Mouse (Mus musculus) spleen, postnatal 36 days (tissue): Measurements from ENCODE around the gene Atp13a1.

Experiments used
- DNase-seq, 2 experiments: peaks; one replicate each; pipeline ENCODE4 v3.0.0; 2022; ENCODE audit warnings: low spot score in 2 of 2, mixed read lengths in 1 of 2

The Atp13a1 gene

DNA sequence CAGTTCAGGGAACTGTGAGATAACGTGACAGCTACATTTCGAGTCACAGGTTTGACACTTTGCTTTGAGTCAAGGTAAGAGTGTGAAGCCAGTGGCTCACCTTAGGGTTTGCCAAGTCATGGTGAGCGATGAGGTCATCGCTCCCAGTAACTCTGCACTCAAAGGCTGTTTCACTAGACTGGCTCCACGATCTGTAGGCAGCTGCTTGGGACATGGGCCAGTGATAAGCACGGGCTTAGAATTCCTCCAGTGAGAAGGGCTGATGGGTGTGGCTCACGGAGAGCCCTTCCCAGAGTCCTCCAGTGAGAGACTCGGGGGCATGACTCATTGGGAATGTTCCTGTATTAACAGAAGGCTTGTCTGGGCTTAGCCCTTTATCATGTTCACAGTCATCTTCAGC, 58.0 kb downstream of the Atp13a1 start:
- no peak for DNase-seq

DNA sequence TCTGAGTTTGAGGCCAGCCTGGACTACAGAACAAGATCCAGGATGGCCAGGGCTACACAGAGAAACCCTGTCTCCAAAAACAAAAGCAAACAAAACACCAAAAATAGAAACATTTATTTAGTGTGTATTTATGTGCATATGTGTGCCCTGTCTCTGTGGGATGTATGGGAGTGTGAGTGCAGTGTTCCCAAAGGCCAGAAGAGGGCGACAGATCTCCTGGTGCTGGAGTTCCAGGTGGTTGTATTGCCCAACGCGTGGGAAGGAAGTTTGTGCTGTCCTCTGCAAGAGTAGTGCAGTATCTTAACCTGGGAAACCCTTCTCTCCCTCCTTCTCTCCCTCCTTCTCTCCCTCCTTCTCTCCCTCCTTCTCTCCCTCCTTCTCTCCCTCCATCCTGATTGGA, 58.9 kb downstream of the Atp13a1 start:
- no peak for DNase-seq

- DNase-seq, result no peak
Measured at GRCm38 (mm10) chr8:69850926-69851506, 60.1 kb downstream of the Atp13a1 start.

DNA sequence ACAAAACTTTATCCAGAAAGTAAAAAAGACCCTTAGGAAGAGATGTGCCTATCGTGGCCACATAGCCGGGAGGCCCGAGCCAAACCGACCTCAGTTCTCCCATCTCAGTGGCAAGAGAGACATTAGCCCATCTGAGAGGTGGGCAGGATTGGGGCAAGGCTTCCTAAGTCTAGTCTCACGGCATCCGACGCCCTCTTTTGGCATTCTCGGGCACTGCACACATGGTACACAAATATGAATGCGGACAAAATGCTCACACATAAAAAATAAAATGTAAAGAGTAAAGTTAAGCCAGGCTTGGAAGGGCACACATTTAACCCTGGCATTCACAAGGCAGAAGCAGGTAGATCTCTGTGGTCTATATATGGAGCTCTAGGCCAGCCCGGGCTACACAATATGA, 62.9 kb downstream of the Atp13a1 start:
- DNase-seq, result no peak
